Mouse (Mus musculus) small intestine, adult 2 months (tissue): Measurements from ENCODE around the gene Gm19684. TPM values are rescaled to one million over a fixed set of nuclear protein-coding genes. Genes with fewer than 3 reads are reported as not detected.
A peak's percentile ranks its signal among the peaks of the same experiment; 100 is the strongest.
"Not testable (repeated sequence)": the region's sequence is repeated elsewhere in the genome, so short reads cannot be mapped to it uniquely, and the experiment has no call there.

Experiments
- H3K27ac ChIP-seq: fragments of 200-500 bp; 2 replicates; pipeline ENCODE4 v1.5.1; 2012; ENCODE audit warnings: low read depth, low read length, control low read depth, inconsistent platforms; ENCODE audit not compliant: insufficient read depth
- H3K27me3 ChIP-seq: fragments of 200-500 bp; 2 replicates; pipeline ENCODE4 v1.6.1; 2012; ENCODE audit warnings: mild to moderate bottlenecking, moderate library complexity, low read length, inconsistent platforms; ENCODE audit not compliant: control insufficient read depth, insufficient read depth
- H3K36me3 ChIP-seq: fragments of 200-500 bp; 2 replicates; pipeline ENCODE4 v1.6.1; 2012; ENCODE audit warnings: mild to moderate bottlenecking, low read length, control low read depth, inconsistent platforms; ENCODE audit not compliant: control insufficient read depth, insufficient read depth
- H3K4me1 ChIP-seq: fragments of 200-500 bp; 2 replicates; pipeline ENCODE4 v1.6.1; 2012; ENCODE audit warnings: low read length, inconsistent platforms, mixed read lengths; ENCODE audit not compliant: control insufficient read depth, insufficient read depth, insufficient read length
- H3K4me3 ChIP-seq: fragments of 200-500 bp; 2 replicates; pipeline ENCODE4 v1.5.1; 2012; ENCODE audit warnings: low read depth, mild to moderate bottlenecking, control low read depth, inconsistent platforms, low read length, moderate library complexity
- CTCF ChIP-seq: fragments of 200-500 bp; IDR thresholded peaks from 2 replicates; pipeline ENCODE4 v1.5.1; 2012; ENCODE audit warnings: low read depth, mild to moderate bottlenecking, control low read depth, inconsistent platforms, low read length, moderate library complexity, mixed read lengths; ENCODE audit not compliant: insufficient replicate concordance, insufficient read length; ENCODE audit errors: extremely low read depth
- POLR2A ChIP-seq: fragments of 200-500 bp; IDR thresholded peaks from 2 replicates; pipeline ENCODE4 v1.6.1; 2012; ENCODE audit warnings: low read depth, mild to moderate bottlenecking, control low read depth, inconsistent platforms, low read length, moderate library complexity
- WGBS: fragments of 180-500 bp; shearing (Covaris S2); methylation state at CpG from one replicate; pipeline ENCODE4 v1.1.7; 2018; 5-methylcytosine and 5-hydroxymethylcytosine counted together
- polyA plus RNA-seq: library from polyadenylated mRNA; depleted of rRNA; stranded (reverse); fragments of >200 nt; gene quantifications from 2 replicates; pipeline ENCODE4 v1.2.3, GENCODE M21; 2012

The Gm19684 gene
- polyA plus RNA-seq, 1 experiment = 0.27 TPM

- H3K27me3 ChIP-seq, H3K36me3 ChIP-seq, H3K4me1 ChIP-seq: not testable (repeated sequence)
- Histone ChIP-seq H3K27ac (peak within 1 kb of the TSS; percentile 85), H3K4me3 (peak within 1 kb of the TSS; percentile 87)
- 23% methylated on average over 27 of the region's 28 CpGs for WGBS
These were observed 7.7 kb downstream of the Gm19684 start, which contains the start of gene Gm7030 for GRCm38 (mm10) chr17:36128968-36129817. TSS of gene Gm7030 (minus strand) at chr17:36129425.

GRCm38 (mm10) chr17:36131516-36132265 is 10.2 kb downstream of the Gm19684 start:
- H3K27me3 ChIP-seq = no peaks in the 10 kb centered on the region
- H3K4me3 ChIP-seq = no peak overlapping the region
- peaks cover 8% of the 10 kb centered on the region; the same call in 1 of the 2 replicates for H3K4me1 ChIP-seq
- H3K36me3 ChIP-seq = no peaks in the 10 kb centered on the region
- WGBS = 85% methylated on average over 5 of the region's 5 CpGs
- H3K27ac ChIP-seq = no peak overlapping the region
- TF ChIP-seq POLR2A (no peak), CTCF (peak; percentile 24; the same call in 1 of the 2 replicates)

- peaks cover 18% of the 10 kb centered on the region for H3K4me1 ChIP-seq
- H3K27me3 ChIP-seq, H3K4me3 ChIP-seq, H3K36me3 ChIP-seq, H3K27ac ChIP-seq: not testable (repeated sequence)
These were observed 14.1 kb downstream of the Gm19684 start for GRCm38 (mm10) chr17:36135421-36136231.

- H3K27ac ChIP-seq, H3K27me3 ChIP-seq, H3K4me3 ChIP-seq, H3K36me3 ChIP-seq: not testable (repeated sequence)
- peaks cover 18% of the 10 kb centered on the region for H3K4me1 ChIP-seq
- 79% methylated on average over 1 of the region's 1 CpGs for WGBS
These were observed 14.9 kb downstream of the Gm19684 start for GRCm38 (mm10) chr17:36136299-36136848.

- peak overlapping the region; percentile 78 for H3K4me3 ChIP-seq
- H3K4me1 ChIP-seq = peaks cover 13% of the 10 kb centered on the region; the same call in 1 of the 2 replicates
- TF ChIP-seq CTCF (no peak), POLR2A (no peak)
- 3% methylated on average over 77 of the region's 78 CpGs for WGBS
- no peaks in the 10 kb centered on the region for H3K27me3 ChIP-seq
- H3K27ac ChIP-seq = peak overlapping the region; percentile 62
- peaks cover 7% of the 10 kb centered on the region for H3K36me3 ChIP-seq
These were observed 23.8 kb downstream of the Gm19684 start for GRCm38 (mm10) chr17:36145111-36145860.

GRCm38 (mm10) chr17:36145861-36146156 is 24.3 kb downstream of the Gm19684 start:
- peak; percentile 59; the same call in 1 of the 2 replicates for TF ChIP-seq POLR2A
- H3K27me3 ChIP-seq, H3K36me3 ChIP-seq: not testable (repeated sequence)
- H3K4me1 ChIP-seq = peaks cover 13% of the 10 kb centered on the region; the same call in 1 of the 2 replicates
- H3K4me3 ChIP-seq = peak overlapping the region; percentile 78
- peak overlapping the region; percentile 62 for H3K27ac ChIP-seq
- WGBS = 3% methylated on average over 13 of the region's 13 CpGs

- not testable (repeated sequence) for H3K36me3 ChIP-seq, H3K27me3 ChIP-seq, H3K27ac ChIP-seq, H3K4me3 ChIP-seq
- 91% methylated on average over 1 of the region's 1 CpGs for WGBS
- H3K4me1 ChIP-seq = peaks cover 13% of the 10 kb centered on the region; the same call in 1 of the 2 replicates
These were observed 25.5 kb downstream of the Gm19684 start for GRCm38 (mm10) chr17:36146937-36147336.

GRCm38 (mm10) chr17:36148468-36148867 is 27.0 kb downstream of the Gm19684 start:
- Histone ChIP-seq H3K27ac (peak overlapping the region; percentile 92), H3K4me1 (peaks cover 13% of the 10 kb centered on the region; the same call in 1 of the 2 replicates)
- WGBS = 42% methylated on average over 5 of the region's 5 CpGs
- H3K36me3 ChIP-seq, H3K27me3 ChIP-seq, H3K4me3 ChIP-seq: not testable (repeated sequence)

GRCm38 (mm10) chr17:36151200-36151599 is 29.7 kb downstream of the Gm19684 start:
- not testable (repeated sequence) for H3K36me3 ChIP-seq, H3K27me3 ChIP-seq
- WGBS = 21% methylated on average over 4 of the region's 4 CpGs

More at GRCm38 (mm10) chr17:36151200-36151599, 29.7 kb downstream of the Gm19684 start:
- H3K27ac ChIP-seq, H3K4me3 ChIP-seq, H3K4me1 ChIP-seq: not testable (repeated sequence)
